Mouse (Mus musculus) small intestine, adult 2 months (tissue): ENCODE results near the gene Krt4. TPM values are rescaled to one million over a fixed set of nuclear protein-coding genes. Genes with fewer than 3 reads are reported as not detected.

ENCODE experiments used
- H3K27ac ChIP-seq: fragments of 200-500 bp; 2 replicates; pipeline ENCODE4 v1.5.1; 2012; ENCODE audit warnings: low read depth, low read length, control low read depth, inconsistent platforms; ENCODE audit not compliant: insufficient read depth
- H3K27me3 ChIP-seq: fragments of 200-500 bp; 2 replicates; pipeline ENCODE4 v1.6.1; 2012; ENCODE audit warnings: mild to moderate bottlenecking, moderate library complexity, low read length, inconsistent platforms; ENCODE audit not compliant: control insufficient read depth, insufficient read depth
- H3K36me3 ChIP-seq: fragments of 200-500 bp; 2 replicates; pipeline ENCODE4 v1.6.1; 2012; ENCODE audit warnings: mild to moderate bottlenecking, low read length, control low read depth, inconsistent platforms; ENCODE audit not compliant: control insufficient read depth, insufficient read depth
- H3K4me1 ChIP-seq: fragments of 200-500 bp; 2 replicates; pipeline ENCODE4 v1.6.1; 2012; ENCODE audit warnings: low read length, inconsistent platforms, mixed read lengths; ENCODE audit not compliant: control insufficient read depth, insufficient read depth, insufficient read length
- H3K4me3 ChIP-seq: fragments of 200-500 bp; 2 replicates; pipeline ENCODE4 v1.5.1; 2012; ENCODE audit warnings: low read depth, mild to moderate bottlenecking, control low read depth, inconsistent platforms, low read length, moderate library complexity
- CTCF ChIP-seq: fragments of 200-500 bp; IDR thresholded peaks from 2 replicates; pipeline ENCODE4 v1.5.1; 2012; ENCODE audit warnings: low read depth, mild to moderate bottlenecking, control low read depth, inconsistent platforms, low read length, moderate library complexity, mixed read lengths; ENCODE audit not compliant: insufficient replicate concordance, insufficient read length; ENCODE audit errors: extremely low read depth
- POLR2A ChIP-seq: fragments of 200-500 bp; IDR thresholded peaks from 2 replicates; pipeline ENCODE4 v1.6.1; 2012; ENCODE audit warnings: low read depth, mild to moderate bottlenecking, control low read depth, inconsistent platforms, low read length, moderate library complexity
- WGBS: fragments of 180-500 bp; shearing (Covaris S2); methylation state at CpG from one replicate; pipeline ENCODE4 v1.1.7; 2018; 5-methylcytosine and 5-hydroxymethylcytosine counted together
- polyA plus RNA-seq: library from polyadenylated mRNA; depleted of rRNA; stranded (reverse); fragments of >200 nt; gene quantifications from 2 replicates; pipeline ENCODE4 v1.2.3, GENCODE M21; 2012

Gene Krt4
- polyA plus RNA-seq, 1 experiment: 0.10 TPM

GRCm38 (mm10) chr15:101927340-101928080 is 3.0 kb upstream of the Krt4 start:
- no peak for TF ChIP-seq POLR2A
- no peak for TF ChIP-seq CTCF
- WGBS: 33% methylated on average over 12 of the region's 12 CpGs

GRCm38 (mm10) chr15:101925041-101925440 is 506 bp upstream of the Krt4 start:
- 43% methylated on average over 1 of the region's 1 CpGs for WGBS
- TF ChIP-seq CTCF: no peak
- TF ChIP-seq POLR2A: no peak
- H3K27me3 ChIP-seq: no peaks in the 10 kb centered on the region; the same call in 1 of the 2 replicates
- H3K4me1 ChIP-seq: peaks cover 4% of the 10 kb centered on the region; the same call in 1 of the 2 replicates
- no peak overlapping the region for H3K27ac ChIP-seq
- H3K4me3 ChIP-seq: no peak overlapping the region
- no peaks in the 10 kb centered on the region for H3K36me3 ChIP-seq

More at GRCm38 (mm10) chr15:101927340-101928080, 3.0 kb upstream of the Krt4 start:
- Histone ChIP-seq H3K4me3 (no peak overlapping the region), H3K4me1 (peaks cover 4% of the 10 kb centered on the region; the same call in 1 of the 2 replicates), H3K36me3 (no peaks in the 10 kb centered on the region), H3K27ac (no peak overlapping the region), H3K27me3 (peaks cover 7% of the 10 kb centered on the region; the same call in 1 of the 2 replicates)

GRCm38 (mm10) chr15:101922296-101922695 is 2.2 kb downstream of the Krt4 start:
- WGBS: 62% methylated on average over 2 of the region's 2 CpGs
- no peaks in the 10 kb centered on the region; the same call in 1 of the 2 replicates for H3K27me3 ChIP-seq
- peaks cover 2% of the 10 kb centered on the region; the same call in 1 of the 2 replicates for H3K4me1 ChIP-seq
- H3K4me3 ChIP-seq: no peak overlapping the region
- no peaks in the 10 kb centered on the region for H3K36me3 ChIP-seq
- no peak overlapping the region for H3K27ac ChIP-seq
- TF ChIP-seq CTCF: no peak
- TF ChIP-seq POLR2A: no peak

- no peaks in the 10 kb centered on the region for H3K36me3 ChIP-seq
- H3K27ac ChIP-seq: no peak overlapping the region
- no peaks in the 10 kb centered on the region for H3K27me3 ChIP-seq
- WGBS: 71% methylated on average over 2 of the region's 2 CpGs
- TF ChIP-seq CTCF: no peak
- TF ChIP-seq POLR2A: no peak
- no peaks in the 10 kb centered on the region for H3K4me1 ChIP-seq
- H3K4me3 ChIP-seq: no peak overlapping the region
These were observed 8.5 kb downstream of the Krt4 start for GRCm38 (mm10) chr15:101916072-101916471.

GRCm38 (mm10) chr15:101904849-101905248 is 19.7 kb downstream of the Krt4 start:
- Histone ChIP-seq H3K4me3 (no peak overlapping the region), H3K27me3 (no peaks in the 10 kb centered on the region), H3K36me3 (no peaks in the 10 kb centered on the region), H3K4me1 (no peaks in the 10 kb centered on the region), H3K27ac (no peak overlapping the region)
- no peak for TF ChIP-seq POLR2A
- WGBS: 84% methylated on average over 5 of the region's 5 CpGs

- Histone ChIP-seq H3K4me1 (no peaks in the 10 kb centered on the region), H3K27ac (no peak overlapping the region), H3K4me3 (no peak overlapping the region), H3K36me3 (no peaks in the 10 kb centered on the region), H3K27me3 (no peaks in the 10 kb centered on the region)
- 46% methylated on average over 12 of the region's 12 CpGs for WGBS
- no peak for TF ChIP-seq CTCF
- no peak for TF ChIP-seq POLR2A
These were observed 22.1 kb downstream of the Krt4 start for GRCm38 (mm10) chr15:101902171-101903149.

GRCm38 (mm10) chr15:101895216-101895615 is 29.3 kb downstream of the Krt4 start:
- WGBS: 92% methylated on average over 4 of the region's 4 CpGs
- H3K27me3 ChIP-seq: no peaks in the 10 kb centered on the region
- TF ChIP-seq CTCF (no peak), POLR2A (no peak)
- H3K36me3 ChIP-seq: no peaks in the 10 kb centered on the region
- H3K4me1 ChIP-seq: no peaks in the 10 kb centered on the region
- no peak overlapping the region for H3K4me3 ChIP-seq
- H3K27ac ChIP-seq: no peak overlapping the region
